Mouse (Mus musculus) embryo, embryonic 10 days (tissue): Measurements from ENCODE around the gene Gm21863.
"Not testable (repeated sequence)": the region's sequence is repeated elsewhere in the genome, so short reads cannot be mapped to it uniquely, and the experiment has no call there.

Experiments
- DNase-seq: peaks from one replicate; pipeline ENCODE4 v3.0.0-alpha.2; 2015; ENCODE audit warnings: low spot score

Gene Gm21863

DNA sequence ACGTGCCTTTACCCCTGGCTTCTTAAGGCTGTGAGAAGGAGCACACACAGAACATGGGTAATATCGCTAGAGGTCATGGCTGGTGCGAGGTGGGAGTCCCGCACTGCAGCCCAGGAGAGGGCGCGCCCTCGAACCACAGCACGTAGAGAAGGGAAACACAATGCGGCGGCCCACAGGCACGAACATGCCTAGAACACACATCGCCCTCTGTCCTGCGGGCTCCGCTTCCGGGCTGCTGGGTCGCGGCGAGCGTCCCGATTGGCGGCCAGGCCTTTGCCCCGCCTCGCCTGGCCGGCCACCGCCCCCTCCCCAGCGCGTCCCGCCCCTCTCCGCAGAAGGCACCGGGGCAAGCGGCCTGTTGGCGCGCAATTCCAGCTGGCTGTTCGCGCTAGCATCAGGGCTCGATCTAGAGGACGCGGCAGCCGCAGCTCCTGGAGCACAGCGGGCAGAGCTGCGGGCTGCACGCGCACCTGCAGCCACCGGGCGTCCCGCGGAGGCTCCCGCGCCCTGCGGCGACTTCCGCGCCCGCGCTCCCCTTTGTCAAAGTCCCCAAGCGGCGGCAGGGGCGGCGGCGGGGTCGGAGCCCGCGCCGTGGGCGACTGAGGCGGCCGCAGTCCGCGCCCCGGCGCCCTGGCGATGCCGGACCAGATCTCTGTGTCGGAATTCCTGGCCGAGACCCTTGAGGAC, at the start of gene Gm21863:
Gene Gm21863 (plus strand): TSS at position 637 of the 687 bp plus-strand sequence.
- peak; percentile 2 for DNase-seq

DNA sequence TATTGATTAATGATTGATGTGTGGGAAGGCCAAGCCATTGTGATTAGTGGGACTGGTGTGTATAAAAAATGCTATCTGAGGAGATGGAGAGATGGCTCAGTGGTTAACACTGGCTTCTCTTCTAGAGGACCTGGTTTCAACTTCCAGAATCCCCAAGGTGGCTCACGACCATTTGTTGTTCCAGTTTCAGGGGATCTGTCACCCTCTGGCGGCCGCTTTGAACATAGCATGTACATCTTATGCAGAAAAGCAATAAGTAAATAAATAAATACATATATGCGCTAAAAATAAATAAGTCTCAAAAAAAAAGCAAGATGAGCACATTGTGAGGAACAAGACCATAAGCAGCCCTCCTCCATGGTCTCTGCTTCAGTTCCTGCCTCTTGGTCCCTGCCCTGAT, 26.3 kb upstream of the Gm21863 start:
- DNase-seq, result not testable (repeated sequence)
